Mouse (Mus musculus): ENCODE measurements at regions not wholly inside any gene's neighbourhood (a gene's known extent, or its start where the extent isn't known, plus 50 kb on each side); places are given as distances from the start of the nearest gene placed in this dataset.

- TF ChIP-seq CTCF (IDR thresholded peaks at IDR 0.05; ENCODE audit: control insufficient read depth, insufficient read depth, low read length): no peak
- no peak for TF ChIP-seq POLR2A (IDR thresholded peaks at IDR 0.05; ENCODE audit: borderline replicate concordance, control insufficient read depth, low read depth, low read length)
- WGBS: 23% methylated on average over 7 of the region's 7 CpGs
- no peak overlapping the region for H3K27ac ChIP-seq (ENCODE audit: control insufficient read depth, insufficient read depth, low read depth, low read length, poor library complexity)
Measured at GRCm38 (mm10) chr3:50607736-50608135, 164.3 kb upstream of the Slc7a11 start.

GRCm38 (mm10) chr3:50606986-50607385 is 163.6 kb upstream of the Slc7a11 start:
- H3K4me3 ChIP-seq (replicated peaks; ENCODE audit: control insufficient read depth, low read depth, low read length): no peak overlapping the region
- no peak for TF ChIP-seq POLR2A (IDR thresholded peaks at IDR 0.05; ENCODE audit: borderline replicate concordance, control insufficient read depth, low read depth, low read length)
- no peak for TF ChIP-seq CTCF (IDR thresholded peaks at IDR 0.05; ENCODE audit: control insufficient read depth, insufficient read depth, low read length)
- H3K4me1 ChIP-seq (ENCODE audit: control insufficient read depth, insufficient read depth, low read length): no peaks in the 10 kb centered on the region; the same call in 1 of the 2 replicates
- 42% methylated on average over 1 of the region's 1 CpGs for WGBS
- no peak overlapping the region for H3K27ac ChIP-seq (ENCODE audit: control insufficient read depth, insufficient read depth, low read depth, low read length, poor library complexity)

More at GRCm38 (mm10) chr3:50607736-50608135, 164.3 kb upstream of the Slc7a11 start:
- Histone ChIP-seq H3K4me3 (replicated peaks; ENCODE audit: control insufficient read depth, low read depth, low read length) (no peak overlapping the region), H3K4me1 (ENCODE audit: control insufficient read depth, insufficient read depth, low read length) (no peaks in the 10 kb centered on the region; the same call in 1 of the 2 replicates)

GRCm38 (mm10) chr3:50605750-50606149 is 162.3 kb upstream of the Slc7a11 start:
- no peak overlapping the region for H3K27ac ChIP-seq (ENCODE audit: control insufficient read depth, insufficient read depth, low read depth, low read length, poor library complexity)
- H3K4me3 ChIP-seq (replicated peaks; ENCODE audit: control insufficient read depth, low read depth, low read length): no peak overlapping the region
- 35% methylated on average over 4 of the region's 4 CpGs for WGBS
- no peaks in the 10 kb centered on the region; the same call in 1 of the 2 replicates for H3K4me1 ChIP-seq (ENCODE audit: control insufficient read depth, insufficient read depth, low read length)
- TF ChIP-seq POLR2A (IDR thresholded peaks at IDR 0.05; ENCODE audit: borderline replicate concordance, control insufficient read depth, low read depth, low read length): no peak
- no peak for TF ChIP-seq CTCF (IDR thresholded peaks at IDR 0.05; ENCODE audit: control insufficient read depth, insufficient read depth, low read length)

- Histone ChIP-seq H3K4me1 (ENCODE audit: control insufficient read depth, insufficient read depth, low read length) (no peaks in the 10 kb centered on the region; the same call in 1 of the 2 replicates), H3K27ac (ENCODE audit: control insufficient read depth, insufficient read depth, low read depth, low read length, poor library complexity) (no peak overlapping the region), H3K4me3 (replicated peaks; ENCODE audit: control insufficient read depth, low read depth, low read length) (no peak overlapping the region)
- no peak for TF ChIP-seq POLR2A (IDR thresholded peaks at IDR 0.05; ENCODE audit: borderline replicate concordance, control insufficient read depth, low read depth, low read length)
- TF ChIP-seq CTCF (IDR thresholded peaks at IDR 0.05; ENCODE audit: control insufficient read depth, insufficient read depth, low read length): no peak
- 67% methylated on average over 7 of the region's 7 CpGs for WGBS
Measured at GRCm38 (mm10) chr3:50603182-50603581, 159.8 kb upstream of the Slc7a11 start.

GRCm38 (mm10) chr3:50595732-50596131 is 152.3 kb upstream of the Slc7a11 start:
- no peak overlapping the region for H3K27ac ChIP-seq (ENCODE audit: control insufficient read depth, insufficient read depth, low read depth, low read length, poor library complexity)
- WGBS: 94% methylated on average over 1 of the region's 1 CpGs
- no peaks in the 10 kb centered on the region for H3K4me1 ChIP-seq (ENCODE audit: control insufficient read depth, insufficient read depth, low read length)
- H3K4me3 ChIP-seq (replicated peaks; ENCODE audit: control insufficient read depth, low read depth, low read length): no peak overlapping the region
- TF ChIP-seq CTCF (IDR thresholded peaks at IDR 0.05; ENCODE audit: control insufficient read depth, insufficient read depth, low read length): no peak
- TF ChIP-seq POLR2A (IDR thresholded peaks at IDR 0.05; ENCODE audit: borderline replicate concordance, control insufficient read depth, low read depth, low read length): no peak

- Histone ChIP-seq H3K27ac (ENCODE audit: control insufficient read depth, insufficient read depth, low read depth, low read length, poor library complexity) (no peak overlapping the region), H3K4me3 (replicated peaks; ENCODE audit: control insufficient read depth, low read depth, low read length) (no peak overlapping the region), H3K4me1 (ENCODE audit: control insufficient read depth, insufficient read depth, low read length) (no peaks in the 10 kb centered on the region; the same call in 1 of the 2 replicates)
- 51% methylated on average over 1 of the region's 1 CpGs for WGBS
- no peak for TF ChIP-seq POLR2A (IDR thresholded peaks at IDR 0.05; ENCODE audit: borderline replicate concordance, control insufficient read depth, low read depth, low read length)
- no peak for TF ChIP-seq CTCF (IDR thresholded peaks at IDR 0.05; ENCODE audit: control insufficient read depth, insufficient read depth, low read length)
Measured at GRCm38 (mm10) chr3:50584323-50584722, 140.9 kb upstream of the Slc7a11 start.

GRCm38 (mm10) chr3:50583475-50583874 is 140.1 kb upstream of the Slc7a11 start:
- TF ChIP-seq POLR2A (IDR thresholded peaks at IDR 0.05; ENCODE audit: borderline replicate concordance, control insufficient read depth, low read depth, low read length): no peak
- TF ChIP-seq CTCF (IDR thresholded peaks at IDR 0.05; ENCODE audit: control insufficient read depth, insufficient read depth, low read length): no peak
- H3K27ac ChIP-seq (ENCODE audit: control insufficient read depth, insufficient read depth, low read depth, low read length, poor library complexity): peak overlapping the region; percentile 15; the same call in 1 of the 2 replicates
- H3K4me1 ChIP-seq (ENCODE audit: control insufficient read depth, insufficient read depth, low read length): no peaks in the 10 kb centered on the region; the same call in 1 of the 2 replicates
- WGBS: 10% methylated on average over 6 of the region's 6 CpGs
- no peak overlapping the region for H3K4me3 ChIP-seq (replicated peaks; ENCODE audit: control insufficient read depth, low read depth, low read length)

- Histone ChIP-seq H3K4me3 (replicated peaks; ENCODE audit: control insufficient read depth, low read depth, low read length) (no peak overlapping the region), H3K4me1 (ENCODE audit: control insufficient read depth, insufficient read depth, low read length) (no peaks in the 10 kb centered on the region; the same call in 1 of the 2 replicates), H3K27ac (ENCODE audit: control insufficient read depth, insufficient read depth, low read depth, low read length, poor library complexity) (no peak overlapping the region)
- TF ChIP-seq CTCF (IDR thresholded peaks at IDR 0.05; ENCODE audit: control insufficient read depth, insufficient read depth, low read length) (no peak), POLR2A (IDR thresholded peaks at IDR 0.05; ENCODE audit: borderline replicate concordance, control insufficient read depth, low read depth, low read length) (no peak)
- WGBS: 95% methylated on average over 9 of the region's 9 CpGs
Measured at GRCm38 (mm10) chr3:50574388-50574787, 131.0 kb upstream of the Slc7a11 start.

GRCm38 (mm10) chr3:50570027-50570426 is 126.6 kb upstream of the Slc7a11 start:
- TF ChIP-seq POLR2A (IDR thresholded peaks at IDR 0.05; ENCODE audit: borderline replicate concordance, control insufficient read depth, low read depth, low read length): no peak
- TF ChIP-seq CTCF (IDR thresholded peaks at IDR 0.05; ENCODE audit: control insufficient read depth, insufficient read depth, low read length): no peak
- H3K27ac ChIP-seq (ENCODE audit: control insufficient read depth, insufficient read depth, low read depth, low read length, poor library complexity): no peak overlapping the region
- H3K4me1 ChIP-seq (ENCODE audit: control insufficient read depth, insufficient read depth, low read length): no peaks in the 10 kb centered on the region
- no peak overlapping the region for H3K4me3 ChIP-seq (replicated peaks; ENCODE audit: control insufficient read depth, low read depth, low read length)
